Mouse (Mus musculus): ENCODE measurements around the gene Plcxd1.
"Not testable (repeated sequence)": the region's sequence is repeated elsewhere in the genome, so short reads cannot be mapped to it uniquely, and the experiment has no call there.

Gene Plcxd1

GRCm38 (mm10) chr5:110107581-110108304, 8.0 kb downstream of the Plcxd1 start, which contains the start of gene Gtpbp6:
Gene Gtpbp6, minus strand, starts transcription at chr5:110108197.
- DNase-seq = peak; percentile 100

- DNase-seq = no peak
Observed at GRCm38 (mm10) chr5:110108305-110108628, 8.5 kb downstream of the Plcxd1 start.

GRCm38 (mm10) chr5:110109991-110110441, 10.2 kb downstream of the Plcxd1 start, which contains the start of gene Zfp605:
Gene Zfp605, plus strand, starts transcription at chr5:110110092.
- peak; percentile 99 for DNase-seq

DNA sequence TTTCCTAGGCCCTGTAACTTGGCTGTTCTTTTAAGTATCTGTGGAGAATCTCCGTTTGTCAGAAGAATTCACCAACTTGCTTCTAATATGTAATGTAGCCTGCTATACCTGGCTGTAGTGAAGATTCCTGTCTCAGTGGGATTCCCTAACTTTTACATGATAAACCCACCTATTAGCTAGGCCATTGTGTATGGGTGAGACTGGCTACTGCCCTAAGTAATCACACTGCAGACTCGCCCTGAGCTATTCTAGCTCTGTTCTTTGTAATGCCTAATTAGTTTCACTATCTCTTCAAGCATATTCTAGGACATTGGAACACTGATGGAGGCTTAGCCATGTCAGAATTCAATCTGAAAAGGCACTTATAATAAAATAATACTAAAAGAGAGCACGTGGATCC, 22.6 kb downstream of the Plcxd1 start:
- DNase-seq = not testable (repeated sequence)

GRCm38 (mm10) chr5:110135293-110136086, 35.7 kb downstream of the Plcxd1 start, which contains the start of gene Chfr:
Gene Chfr, plus strand, starts transcription at chr5:110135842.
- DNase-seq = peak; percentile 100

DNA sequence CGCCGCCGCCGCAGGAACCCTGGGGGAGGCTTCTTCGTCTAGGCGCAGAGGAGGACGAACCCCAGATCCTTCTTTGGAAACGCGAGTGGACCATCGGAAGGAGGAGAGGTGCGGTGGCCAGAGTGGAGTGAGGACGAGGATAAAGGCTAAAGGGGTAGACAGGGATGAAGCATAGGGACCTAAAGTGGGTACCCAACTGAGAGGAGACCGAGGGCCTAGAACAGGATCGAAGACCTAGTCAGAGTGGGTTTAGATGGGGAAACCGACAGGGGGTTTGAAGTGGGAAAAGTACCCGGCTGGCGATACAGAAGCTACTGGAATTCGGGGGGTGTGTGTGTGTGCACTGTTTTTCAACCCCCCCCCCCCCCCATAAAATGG, 36.3 kb downstream of the Plcxd1 start:
- DNase-seq = no peak

- peak; percentile 83 for DNase-seq
Observed at GRCm38 (mm10) chr5:110137816-110138215, 38.0 kb downstream of the Plcxd1 start.

DNA sequence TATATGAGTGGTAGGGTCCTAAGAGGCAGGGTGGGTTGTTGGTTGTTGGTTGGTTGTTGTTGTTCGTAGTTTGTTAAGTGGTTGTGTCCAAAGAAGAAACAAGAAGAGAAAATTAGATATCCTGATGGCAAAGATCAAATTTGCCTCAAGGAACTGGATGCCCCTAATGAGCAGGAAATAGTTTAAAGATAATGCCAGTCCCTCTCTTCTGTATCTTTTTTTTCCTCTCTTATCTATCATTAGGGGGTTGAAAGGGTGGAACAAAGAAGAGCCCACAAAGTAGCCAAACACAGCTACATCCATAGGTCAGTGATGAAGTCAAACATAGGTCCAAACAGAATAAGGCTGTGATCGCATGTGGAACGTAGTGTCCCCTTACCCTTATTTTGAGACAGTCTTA, 39.6 kb downstream of the Plcxd1 start:
- DNase-seq = no peak

DNA sequence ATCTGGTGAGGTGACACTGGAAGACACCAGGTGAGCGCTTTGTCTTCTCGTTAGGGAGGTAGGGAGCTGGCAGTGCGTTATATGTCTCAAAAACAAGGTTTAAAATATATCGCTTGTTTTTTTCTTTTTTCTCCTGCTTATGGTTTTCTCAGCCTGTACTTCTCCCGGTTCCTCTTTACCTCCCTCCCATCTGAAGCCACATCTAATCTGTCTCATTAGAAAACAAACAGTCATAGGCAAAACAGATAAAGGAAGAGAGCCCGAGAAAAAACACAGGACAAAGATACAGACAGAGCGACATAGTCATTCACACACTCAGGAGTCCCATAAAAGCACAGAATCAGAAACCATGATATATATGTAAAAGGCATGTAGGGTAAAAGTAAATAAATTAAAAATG, 40.7 kb downstream of the Plcxd1 start:
- no peak for DNase-seq

DNA sequence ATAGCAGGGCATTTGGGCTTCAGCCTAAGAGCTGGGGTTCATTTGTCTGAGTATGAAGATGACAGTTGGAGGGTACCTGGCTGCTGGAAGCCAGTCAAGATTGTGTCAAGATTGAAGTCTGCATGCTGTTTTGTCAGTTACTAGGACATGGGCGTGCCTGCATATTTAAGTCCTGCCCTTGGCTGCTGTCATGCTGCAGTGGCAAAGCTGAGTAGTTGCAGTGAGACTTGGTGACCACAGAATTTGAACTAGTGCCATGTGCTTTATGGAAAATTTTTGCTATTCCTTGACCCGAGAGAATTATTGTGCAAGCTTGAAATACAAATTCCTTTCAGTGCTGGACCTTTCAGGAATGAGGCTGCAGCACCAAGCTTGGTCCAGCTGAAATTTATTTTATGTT, 42.5 kb downstream of the Plcxd1 start:
- DNase-seq = peak; percentile 88

DNA sequence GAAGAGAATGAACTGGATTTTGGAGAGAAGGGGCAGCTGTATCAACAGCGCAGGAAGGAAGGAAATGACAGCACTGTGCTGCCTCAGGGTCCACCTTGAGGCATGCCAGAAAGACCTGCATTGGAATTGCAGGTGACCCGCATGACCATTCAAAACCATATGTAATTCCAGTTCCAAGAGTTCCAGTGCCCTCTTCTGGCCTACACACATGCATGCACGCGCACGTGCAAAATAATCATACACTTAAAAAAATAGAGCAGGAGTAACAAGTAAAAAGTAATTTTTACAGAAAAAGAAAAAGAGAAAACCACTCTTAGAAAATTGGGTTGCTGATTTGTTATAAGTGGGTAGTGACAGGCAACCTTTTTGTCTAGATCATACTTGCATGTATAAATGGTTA, 43.2 kb downstream of the Plcxd1 start:
- DNase-seq = peak; percentile 62
